Mouse (Mus musculus) small intestine, adult 2 months (tissue): ENCODE measurements around the gene Smg9.

Experiments used
- CTCF ChIP-seq: fragments of 200-500 bp; IDR thresholded peaks from 2 replicates; pipeline ENCODE4 v1.5.1; 2012; ENCODE audit warnings: low read depth, mild to moderate bottlenecking, control low read depth, inconsistent platforms, low read length, moderate library complexity, mixed read lengths; ENCODE audit not compliant: insufficient replicate concordance, insufficient read length; ENCODE audit errors: extremely low read depth
- POLR2A ChIP-seq: fragments of 200-500 bp; IDR thresholded peaks from 2 replicates; pipeline ENCODE4 v1.6.1; 2012; ENCODE audit warnings: low read depth, mild to moderate bottlenecking, control low read depth, inconsistent platforms, low read length, moderate library complexity

- TF ChIP-seq CTCF (no peak), POLR2A (no peak)
Observed at GRCm38 (mm10) chr7:24425919-24426318, 26.5 kb downstream of the Smg9 start.
